Mouse (Mus musculus) cortical plate, adult 2 months (tissue): ENCODE data around the gene Zc3h13.

ENCODE experiments used
- CTCF ChIP-seq: fragments of 200-500 bp; IDR thresholded peaks from 2 replicates; pipeline ENCODE4 v1.5.1; 2011; ENCODE audit warnings: mild to moderate bottlenecking, control low read depth, low read length; ENCODE audit not compliant: insufficient read depth; ENCODE audit errors: extremely low read depth
- POLR2A ChIP-seq: fragments of 200-500 bp; IDR thresholded peaks from 2 replicates; pipeline ENCODE4 v1.6.1; 2011; ENCODE audit warnings: mild to moderate bottlenecking, low read length, control low read depth; ENCODE audit not compliant: insufficient read depth; ENCODE audit errors: extremely low read depth

DNA sequence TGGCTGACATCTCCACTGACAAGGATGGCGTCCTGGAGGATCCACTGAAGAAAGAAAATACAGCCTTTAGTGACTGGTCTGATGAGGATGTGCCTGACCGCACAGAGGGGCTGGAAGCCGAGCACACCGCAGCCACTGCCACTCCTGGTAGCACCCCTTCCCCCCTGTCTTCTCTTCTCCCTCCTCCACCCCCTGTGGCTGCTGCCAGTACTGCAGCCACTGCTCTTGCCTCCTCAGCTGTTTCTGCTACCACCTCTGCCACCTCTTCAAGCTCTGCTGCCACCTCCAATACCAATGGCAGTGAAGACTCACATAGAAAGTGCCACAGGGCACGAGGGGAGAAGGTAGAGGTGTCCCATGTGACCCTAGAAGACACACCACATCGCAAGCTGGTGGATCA, 46.4 kb downstream of the Zc3h13 start:
- TF ChIP-seq POLR2A, result no peak
- TF ChIP-seq CTCF, result peak; percentile 30
